Mouse (Mus musculus): ENCODE data around the gene Ctnnd2. TPM values are rescaled to one million over a fixed set of nuclear protein-coding genes. Genes with fewer than 3 reads are reported as not detected.
A peak's percentile ranks its signal among the peaks of the same experiment; 100 is the strongest.

Gene Ctnnd2
- polyA plus RNA-seq, 1 experiment, result 0.02 TPM

DNA sequence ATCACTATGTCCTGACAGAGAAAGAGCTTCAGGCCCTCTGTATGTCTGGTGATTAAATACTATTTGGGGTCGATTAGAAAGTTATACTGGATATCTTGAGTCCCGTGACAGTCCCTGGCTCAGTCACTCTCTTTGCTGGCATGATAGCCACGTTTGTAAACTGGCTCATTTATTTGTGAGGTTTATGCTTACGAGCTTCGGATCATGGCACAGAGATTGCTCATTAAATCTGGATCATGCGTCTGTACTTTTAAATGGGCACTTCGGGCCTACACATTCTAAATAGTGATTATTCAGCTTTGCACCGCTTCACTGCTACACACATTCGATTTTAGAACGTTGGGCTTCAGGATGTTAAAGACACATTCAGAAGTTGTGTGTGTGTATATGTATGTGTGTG lies 96.4 kb downstream of the Ctnnd2 start:
- Histone ChIP-seq H3ac (ENCODE audit: control insufficient read depth, insufficient read length) (no peak overlapping the region), H3K4me3 (no peak overlapping the region), H3K27me3 (ENCODE audit: control insufficient read depth, insufficient read depth, insufficient read length) (no peaks in the 10 kb centered on the region), H3K79me2 (ENCODE audit: control insufficient read depth, insufficient read depth) (no peaks in the 10 kb centered on the region), H3K4me2 (ENCODE audit: low read depth) (no peak overlapping the region), H3K36me3 (ENCODE audit: control insufficient read depth, insufficient read depth) (no peaks in the 10 kb centered on the region)
- no peak for TF ChIP-seq TCF3 (IDR thresholded peaks at IDR 0.05; ENCODE audit: insufficient read length, low read depth)
- no peak for TF ChIP-seq TCF12 (IDR thresholded peaks at IDR 0.05; ENCODE audit: insufficient read depth, poor library complexity, severe bottlenecking)
- no peak for TF ChIP-seq CEBPB (IDR thresholded peaks at IDR 0.05; ENCODE audit: insufficient read depth, poor library complexity, severe bottlenecking)
- no peak for TF ChIP-seq USF1 (IDR thresholded peaks at IDR 0.05; ENCODE audit: low read depth)
- TF ChIP-seq POLR2A (IDR thresholded peaks at IDR 0.05; ENCODE audit: insufficient read length, low read depth), result no peak
- TF ChIP-seq REST (IDR thresholded peaks at IDR 0.05; ENCODE audit: insufficient read depth, insufficient read length), result no peak
- no peak for TF ChIP-seq E2F4 (IDR thresholded peaks at IDR 0.05; ENCODE audit: insufficient read depth)
- TF ChIP-seq MAX (IDR thresholded peaks at IDR 0.05; ENCODE audit: low read depth), result no peak
- no peak for TF ChIP-seq POLR2AphosphoS2 (IDR thresholded peaks at IDR 0.05; ENCODE audit: insufficient read length, low read depth)
- TF ChIP-seq MYOG (IDR thresholded peaks at IDR 0.05; ENCODE audit: control insufficient read depth in 1 of 3, insufficient read depth in 1 of 3, insufficient read length in 2 of 3, low read depth in 2 of 3), result no peak
- no peak for TF ChIP-seq MYOD1 (IDR thresholded peaks at IDR 0.05; ENCODE audit: control insufficient read depth in 1 of 3, insufficient read length in 2 of 3, low read depth in 2 of 3)
- no peak for TF ChIP-seq SRF (IDR thresholded peaks at IDR 0.05; ENCODE audit: control insufficient read depth, insufficient read length, low read depth)

DNA sequence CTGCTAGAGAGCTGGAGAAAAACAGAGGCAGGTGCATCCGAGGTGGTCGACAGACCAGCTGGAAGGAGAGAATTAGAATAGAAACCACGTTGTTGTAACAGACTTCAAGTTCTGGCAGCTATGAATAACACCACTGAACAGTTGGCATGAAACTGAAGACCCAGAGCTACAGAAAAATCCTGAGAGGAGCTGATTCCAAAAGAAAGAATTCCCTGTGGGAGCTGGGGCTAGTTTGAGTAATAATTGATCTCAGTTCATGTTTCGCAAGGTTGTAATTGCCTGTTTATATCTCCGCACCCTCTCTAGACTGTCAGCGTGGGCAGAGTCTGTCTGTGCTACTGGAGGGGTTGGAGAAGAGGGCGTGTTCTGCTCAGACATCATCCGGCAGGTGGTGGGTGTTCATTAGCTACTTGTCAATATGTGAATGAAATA lies 98.8 kb downstream of the Ctnnd2 start:
- H3ac ChIP-seq (ENCODE audit: control insufficient read depth, insufficient read length), result no peak overlapping the region
- H3K79me2 ChIP-seq (ENCODE audit: control insufficient read depth, insufficient read depth), result no peaks in the 10 kb centered on the region
- no peaks in the 10 kb centered on the region for H3K27me3 ChIP-seq (ENCODE audit: control insufficient read depth, insufficient read depth, insufficient read length)
- TF ChIP-seq TCF3 (IDR thresholded peaks at IDR 0.05; ENCODE audit: insufficient read length, low read depth), result no peak
- peak in 2 of 3 experiments; percentile 24 to 60 for TF ChIP-seq MYOD1 (IDR thresholded peaks at IDR 0.05; ENCODE audit: control insufficient read depth in 1 of 3, insufficient read length in 2 of 3, low read depth in 2 of 3)
- H3K36me3 ChIP-seq (ENCODE audit: control insufficient read depth, insufficient read depth), result no peaks in the 10 kb centered on the region
- H3K4me3 ChIP-seq, result no peak overlapping the region
- H3K4me2 ChIP-seq (ENCODE audit: low read depth), result peak overlapping the region; percentile 40

DNA sequence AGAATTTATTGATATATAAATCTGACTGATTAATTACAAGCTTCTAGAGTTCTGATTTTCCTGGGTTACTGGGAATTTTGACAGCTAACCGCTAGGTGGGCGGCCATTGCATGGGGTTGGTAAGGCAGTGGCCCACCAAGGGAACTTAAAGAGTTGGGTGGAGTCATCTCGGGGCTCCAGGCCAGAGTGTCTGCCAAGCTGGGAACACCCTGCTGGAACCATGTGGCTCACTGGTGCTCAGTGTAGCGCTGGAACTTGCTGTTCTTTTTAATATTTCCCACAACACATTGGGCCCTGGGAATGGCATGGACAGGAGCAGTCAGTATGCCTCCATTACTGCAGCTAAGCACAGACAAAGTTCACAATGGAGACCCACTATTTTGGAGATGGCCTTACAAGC lies 99.9 kb downstream of the Ctnnd2 start:
- H3K36me3 ChIP-seq (ENCODE audit: control insufficient read depth, insufficient read depth), result no peaks in the 10 kb centered on the region
- no peak overlapping the region for H3K4me3 ChIP-seq
- H3K4me2 ChIP-seq (ENCODE audit: low read depth), result no peak overlapping the region
- H3K79me2 ChIP-seq (ENCODE audit: control insufficient read depth, insufficient read depth), result no peaks in the 10 kb centered on the region
- no peak for TF ChIP-seq SRF (IDR thresholded peaks at IDR 0.05; ENCODE audit: control insufficient read depth, insufficient read length, low read depth)
- no peak for TF ChIP-seq MYOG (IDR thresholded peaks at IDR 0.05; ENCODE audit: control insufficient read depth in 1 of 3, insufficient read depth in 1 of 3, insufficient read length in 2 of 3, low read depth in 2 of 3)
- TF ChIP-seq MYOD1 (IDR thresholded peaks at IDR 0.05; ENCODE audit: control insufficient read depth in 1 of 3, insufficient read length in 2 of 3, low read depth in 2 of 3), result no peak
- TF ChIP-seq USF1 (IDR thresholded peaks at IDR 0.05; ENCODE audit: low read depth), result no peak
- TF ChIP-seq TCF12 (IDR thresholded peaks at IDR 0.05; ENCODE audit: insufficient read depth, poor library complexity, severe bottlenecking), result no peak
- TF ChIP-seq POLR2AphosphoS2 (IDR thresholded peaks at IDR 0.05; ENCODE audit: insufficient read length, low read depth), result no peak
- TF ChIP-seq MAX (IDR thresholded peaks at IDR 0.05; ENCODE audit: low read depth), result no peak
- no peak for TF ChIP-seq REST (IDR thresholded peaks at IDR 0.05; ENCODE audit: insufficient read depth, insufficient read length)
- no peak for TF ChIP-seq TCF3 (IDR thresholded peaks at IDR 0.05; ENCODE audit: insufficient read length, low read depth)
- TF ChIP-seq CEBPB (IDR thresholded peaks at IDR 0.05; ENCODE audit: insufficient read depth, poor library complexity, severe bottlenecking), result no peak
- H3ac ChIP-seq (ENCODE audit: control insufficient read depth, insufficient read length), result no peak overlapping the region
- H3K27me3 ChIP-seq (ENCODE audit: control insufficient read depth, insufficient read depth, insufficient read length), result no peaks in the 10 kb centered on the region

DNA sequence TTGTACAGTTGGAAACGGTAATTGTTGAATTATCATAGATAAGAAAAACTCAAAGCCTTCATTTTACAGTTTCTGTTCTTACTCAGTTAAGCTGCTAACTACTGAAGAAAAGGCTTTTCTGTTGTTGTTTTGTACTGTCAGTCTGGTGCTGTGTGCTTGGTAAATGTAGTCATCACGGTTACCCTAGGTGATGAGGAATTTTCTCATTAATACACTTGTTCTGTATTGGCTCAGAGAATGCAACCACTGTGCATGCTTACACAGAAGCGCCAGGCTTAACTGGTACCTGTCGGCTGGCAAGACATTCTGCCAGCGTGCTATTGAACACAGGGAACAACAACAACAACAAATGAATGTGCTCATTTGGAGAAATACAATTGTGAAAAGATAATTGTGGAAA lies 103.3 kb downstream of the Ctnnd2 start:
- Histone ChIP-seq H3K4me2 (ENCODE audit: low read depth) (no peak overlapping the region), H3ac (ENCODE audit: control insufficient read depth, insufficient read length) (no peak overlapping the region), H3K36me3 (ENCODE audit: control insufficient read depth, insufficient read depth) (no peaks in the 10 kb centered on the region), H3K79me2 (ENCODE audit: control insufficient read depth, insufficient read depth) (no peaks in the 10 kb centered on the region), H3K27me3 (ENCODE audit: control insufficient read depth, insufficient read depth, insufficient read length) (no peaks in the 10 kb centered on the region), H3K4me3 (no peak overlapping the region)
- TF ChIP-seq E2F4 (IDR thresholded peaks at IDR 0.05; ENCODE audit: insufficient read depth) (no peak), POLR2A (IDR thresholded peaks at IDR 0.05; ENCODE audit: insufficient read length, low read depth) (no peak), USF1 (IDR thresholded peaks at IDR 0.05; ENCODE audit: low read depth) (no peak), POLR2AphosphoS2 (IDR thresholded peaks at IDR 0.05; ENCODE audit: insufficient read length, low read depth) (no peak), TCF3 (IDR thresholded peaks at IDR 0.05; ENCODE audit: insufficient read length, low read depth) (no peak), CEBPB (IDR thresholded peaks at IDR 0.05; ENCODE audit: insufficient read depth, poor library complexity, severe bottlenecking) (no peak)

DNA sequence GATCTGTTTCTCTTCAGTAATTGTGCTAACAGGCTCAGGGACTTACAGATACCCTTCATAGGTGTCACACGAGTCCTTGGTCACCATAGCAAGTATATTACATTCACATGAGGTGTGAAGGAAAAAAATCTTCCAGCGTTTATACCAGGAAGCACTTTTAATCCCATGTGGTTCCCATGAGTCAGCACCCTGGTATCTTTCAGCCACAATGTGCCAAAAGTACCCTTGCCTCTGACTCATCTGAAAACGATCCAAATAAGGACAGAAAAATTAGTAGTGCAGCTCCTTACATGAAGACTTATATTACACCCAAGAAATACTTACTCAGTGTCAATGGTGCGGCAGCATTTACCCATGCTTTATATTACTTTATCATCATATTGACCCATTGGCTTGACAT lies 104.3 kb downstream of the Ctnnd2 start:
- Histone ChIP-seq H3K36me3 (ENCODE audit: control insufficient read depth, insufficient read depth) (no peaks in the 10 kb centered on the region), H3ac (ENCODE audit: control insufficient read depth, insufficient read length) (no peak overlapping the region), H3K4me3 (no peak overlapping the region), H3K27me3 (ENCODE audit: control insufficient read depth, insufficient read depth, insufficient read length) (no peaks in the 10 kb centered on the region), H3K4me2 (ENCODE audit: low read depth) (no peak overlapping the region), H3K79me2 (ENCODE audit: control insufficient read depth, insufficient read depth) (no peaks in the 10 kb centered on the region)
- TF ChIP-seq MYOD1 (IDR thresholded peaks at IDR 0.05; ENCODE audit: control insufficient read depth in 1 of 3, insufficient read length in 2 of 3, low read depth in 2 of 3), result no peak
- no peak for TF ChIP-seq USF1 (IDR thresholded peaks at IDR 0.05; ENCODE audit: low read depth)
